Mouse (Mus musculus): ENCODE results near the gene Keap1. TPM values are rescaled to one million over a fixed set of nuclear protein-coding genes. Genes with fewer than 3 reads are reported as not detected.

Gene Keap1
- polyA plus RNA-seq, 1 experiment = 59.6 TPM

DNA sequence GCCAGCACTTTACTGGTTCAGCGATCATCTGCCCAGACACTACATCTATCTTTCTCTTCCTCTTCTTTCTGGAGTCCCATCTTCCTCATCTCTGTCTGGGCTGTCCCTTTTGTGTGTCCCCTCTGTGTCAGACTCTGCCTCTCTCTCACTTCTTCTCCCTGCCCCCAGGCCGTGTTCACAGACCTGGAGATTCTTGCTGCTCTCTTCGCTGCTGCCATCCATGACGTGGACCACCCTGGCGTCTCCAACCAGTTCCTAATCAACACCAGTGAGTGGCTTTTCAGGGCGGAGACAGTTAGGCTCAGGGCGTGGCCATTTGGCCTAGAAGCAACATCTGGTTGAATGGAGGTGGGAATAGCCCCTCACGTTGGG, 35.0 kb downstream of the Keap1 start:
- DNase-seq (ENCODE audit: extremely low spot score in 1 of 2, low spot score in 1 of 2) = no peak

DNA sequence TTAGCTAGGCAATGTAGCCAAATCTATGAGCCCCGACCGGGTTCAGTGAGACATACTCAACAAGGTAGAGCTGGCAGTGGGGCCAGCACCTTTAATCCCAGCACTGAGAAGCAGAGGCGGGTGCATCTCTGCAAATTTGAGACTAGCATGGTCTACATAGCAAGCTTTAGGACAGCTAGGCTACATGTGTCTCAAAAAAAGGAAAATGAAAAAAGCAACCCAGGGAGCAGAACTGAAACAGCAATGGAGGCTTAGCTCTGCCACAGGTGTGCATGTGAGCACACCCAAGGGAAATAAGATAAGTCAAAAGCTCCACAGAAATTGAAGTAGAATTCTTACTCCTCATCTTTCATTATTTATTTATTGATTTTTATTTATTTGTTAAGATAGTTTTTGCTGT, 40.2 kb downstream of the Keap1 start:
- no peak for DNase-seq (ENCODE audit: extremely low spot score in 1 of 2, low spot score in 1 of 2)

DNA sequence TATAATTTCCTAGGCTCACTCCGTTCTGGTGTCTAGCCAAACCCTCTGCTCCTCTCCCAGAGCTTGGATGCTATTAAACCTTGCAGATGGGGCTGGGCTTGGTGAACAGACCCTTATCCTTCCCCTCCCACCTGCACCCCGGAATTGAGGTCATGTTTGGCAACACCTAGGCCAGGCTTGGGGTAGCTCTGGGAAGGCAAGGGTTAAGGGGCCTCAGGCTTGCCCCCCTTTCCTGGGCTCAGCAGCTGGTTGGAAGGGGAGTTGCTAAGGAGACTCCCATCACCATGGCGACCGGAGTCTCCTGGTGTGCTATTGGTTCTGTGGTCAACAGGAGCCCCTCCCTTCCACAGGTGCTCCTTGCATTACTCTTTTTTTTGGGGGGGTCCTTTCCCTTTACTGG, 41.2 kb downstream of the Keap1 start:
- DNase-seq (ENCODE audit: extremely low spot score in 1 of 2, low spot score in 1 of 2) = peak; percentile 80 to 81

DNA sequence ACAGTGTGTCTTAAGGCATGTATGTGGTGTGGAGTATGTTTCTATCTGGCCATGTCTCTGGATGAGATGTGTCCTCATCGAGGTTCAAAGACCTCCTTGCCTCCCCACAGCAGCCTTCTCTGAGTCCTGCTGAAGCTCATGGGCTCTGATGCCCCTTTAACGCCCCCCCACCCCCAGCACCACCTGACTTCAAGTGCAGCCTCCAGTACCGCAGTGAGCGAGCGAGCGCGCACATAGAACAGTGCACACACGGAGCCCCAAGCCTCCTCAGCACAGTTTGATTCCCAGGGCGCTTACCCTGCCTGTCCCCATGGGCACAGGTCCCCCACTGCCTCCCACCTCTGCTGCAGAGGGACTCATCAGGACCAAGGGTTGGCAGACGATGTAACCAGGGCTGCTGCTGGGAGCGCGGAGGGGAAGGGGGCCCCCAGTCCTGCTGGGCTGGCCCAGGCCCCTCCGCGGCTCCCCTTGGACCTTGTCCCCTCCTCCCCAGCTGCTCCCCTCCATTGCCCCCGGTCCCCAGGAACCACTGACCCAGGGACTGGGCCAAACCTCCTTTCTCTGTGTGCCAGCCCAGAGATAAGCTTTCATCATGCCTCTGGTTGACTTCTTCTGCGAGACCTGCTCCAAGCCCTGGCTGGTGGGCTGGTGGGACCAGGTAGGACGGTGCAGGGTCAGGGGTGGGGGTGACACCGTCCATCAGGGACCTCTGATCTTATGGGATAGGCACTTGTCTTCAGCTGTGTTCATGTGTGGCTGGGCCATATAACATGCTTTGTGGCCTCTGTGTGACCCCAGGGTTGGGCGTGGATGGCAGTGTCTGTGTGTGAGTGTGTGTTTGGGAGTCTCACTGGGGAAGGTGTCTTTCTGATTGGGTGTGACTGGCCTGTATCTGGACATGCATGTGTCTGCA, 42.4 kb downstream of the Keap1 start:
- peak in 1 of 2 experiments; percentile 70 for DNase-seq (ENCODE audit: extremely low spot score in 1 of 2, low spot score in 1 of 2)

DNA sequence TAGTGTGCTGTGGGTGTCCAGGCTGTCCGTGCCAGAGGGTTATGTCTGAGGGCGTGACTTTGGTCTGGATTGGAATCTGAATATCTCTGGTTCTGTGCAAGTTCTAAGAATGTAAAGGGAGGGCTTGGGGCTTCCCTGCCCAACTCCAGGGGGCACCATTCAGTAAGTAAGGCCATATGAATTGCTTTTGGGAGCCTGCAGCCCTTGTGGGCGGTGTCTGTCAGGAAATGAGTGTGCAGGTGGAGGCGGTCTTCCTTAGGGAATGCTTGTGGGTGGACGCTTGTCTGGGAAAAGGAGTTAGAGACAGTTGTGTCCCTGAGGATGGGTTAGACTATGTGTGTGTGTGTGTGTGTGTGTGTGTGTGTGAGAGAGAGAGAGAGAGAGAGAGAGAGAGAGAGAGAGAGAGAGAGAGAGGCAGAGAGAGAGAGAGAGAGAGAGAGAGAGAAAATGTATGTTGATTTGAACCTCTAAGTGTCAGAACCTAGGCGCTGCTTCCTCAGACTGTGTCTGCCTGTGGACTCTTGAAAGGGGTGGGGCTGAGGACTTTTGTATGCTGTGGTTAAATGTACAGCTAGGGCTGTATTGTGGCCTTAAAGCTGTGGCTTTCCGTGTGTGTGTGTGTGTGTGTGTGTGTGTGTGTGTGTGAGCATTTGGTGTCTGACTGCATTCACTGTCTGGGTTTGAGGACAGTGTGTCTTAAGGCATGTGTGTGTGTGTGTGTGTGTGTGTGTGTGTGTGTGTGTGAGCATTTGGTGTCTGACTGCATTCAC, 43.2 kb downstream of the Keap1 start:
- peak; percentile 62 to 84 for DNase-seq (ENCODE audit: extremely low spot score in 1 of 2, low spot score in 1 of 2)

DNA sequence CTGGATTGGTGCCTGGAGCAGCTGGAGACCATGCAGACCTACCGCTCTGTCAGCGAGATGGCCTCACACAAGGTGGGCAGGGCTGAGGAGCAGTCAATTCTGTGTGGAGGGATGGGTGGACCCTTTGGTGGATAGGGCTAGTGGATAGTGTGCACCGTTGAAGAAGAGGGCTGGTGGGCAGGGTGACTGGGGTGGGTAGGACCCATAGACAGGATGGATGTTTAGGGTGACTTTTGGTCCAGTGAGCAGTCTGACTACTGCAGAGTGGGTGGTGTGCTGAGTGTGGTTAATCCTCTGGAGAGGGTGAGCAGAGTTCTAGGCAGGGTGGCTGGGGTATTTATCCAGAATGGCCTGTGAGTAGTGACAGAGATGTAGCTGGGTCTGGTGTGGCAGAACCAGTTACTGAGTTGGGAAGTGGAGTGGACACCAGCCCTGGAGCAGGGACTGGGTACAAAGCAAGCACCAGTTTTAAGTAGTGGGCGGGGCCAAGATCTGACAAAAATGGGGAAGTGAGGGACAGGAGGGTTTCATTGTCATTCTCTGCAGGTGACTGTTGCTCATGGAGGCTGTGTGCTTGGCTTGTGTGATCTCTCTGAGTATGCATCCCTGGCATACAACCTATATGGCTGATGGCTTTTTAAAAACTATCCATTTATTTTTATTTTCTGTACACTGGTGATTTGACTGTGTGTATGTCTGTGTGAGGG, 44.2 kb downstream of the Keap1 start:
- no peak for DNase-seq (ENCODE audit: extremely low spot score in 1 of 2, low spot score in 1 of 2)

DNA sequence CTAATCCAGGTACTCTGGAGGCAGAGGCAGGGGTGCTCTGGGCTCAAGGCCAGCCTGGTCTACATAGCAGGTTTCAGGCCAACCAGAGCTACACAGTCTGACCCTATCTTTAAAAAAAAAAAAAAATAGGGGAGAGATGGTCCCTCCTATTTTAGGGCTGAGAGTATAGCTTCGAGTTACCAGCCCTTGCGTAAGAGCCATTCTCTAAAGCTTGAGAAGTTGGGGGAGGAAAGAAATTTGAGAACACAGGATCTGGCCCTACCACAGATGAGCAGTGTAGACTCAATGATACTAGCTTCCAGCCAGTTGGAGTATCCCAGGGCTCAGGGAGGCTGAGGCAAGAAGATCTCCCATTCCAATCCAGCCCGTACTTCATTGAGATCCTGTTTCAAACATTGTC, 45.4 kb downstream of the Keap1 start:
- DNase-seq (ENCODE audit: extremely low spot score in 1 of 2, low spot score in 1 of 2) = no peak

DNA sequence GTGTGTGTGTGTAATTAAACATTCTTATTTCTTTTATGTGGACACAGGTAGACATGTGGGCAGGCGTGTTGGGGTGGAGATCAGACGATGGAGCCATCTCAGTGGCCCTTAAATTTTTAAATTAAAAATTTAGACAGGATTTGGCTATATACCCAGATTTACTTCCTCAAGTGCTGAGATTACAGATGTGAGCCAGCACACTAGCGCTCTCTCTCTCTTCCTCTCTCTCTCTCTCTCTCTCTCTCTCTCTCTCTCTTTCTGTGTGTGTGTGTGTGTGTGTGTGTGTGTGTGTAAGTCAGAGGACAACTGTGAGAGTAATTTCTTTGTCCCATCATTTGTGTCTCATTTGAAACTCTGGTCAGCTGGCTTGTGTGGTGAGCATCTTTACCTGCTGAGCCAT, 48.5 kb downstream of the Keap1 start:
- DNase-seq (ENCODE audit: extremely low spot score in 1 of 2, low spot score in 1 of 2) = no peak

DNA sequence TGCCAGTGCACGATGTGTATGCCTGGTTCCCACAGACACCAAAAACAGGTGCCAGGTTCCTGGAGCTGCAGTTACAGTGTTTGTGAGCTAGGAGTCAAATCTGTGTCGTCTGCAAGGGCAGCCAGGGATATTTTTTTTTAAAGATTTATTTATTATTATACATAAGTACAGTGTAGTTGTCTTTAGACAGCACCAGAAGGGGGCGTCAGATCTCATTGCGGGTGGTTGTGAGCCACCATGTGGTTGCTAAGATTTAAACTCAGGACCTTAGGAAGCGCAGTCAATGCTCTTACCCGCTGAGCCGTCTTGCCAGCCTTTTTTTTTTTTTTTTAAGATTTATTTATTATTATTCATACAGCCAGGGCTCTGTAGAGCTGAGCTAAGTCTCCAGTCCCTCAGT, 49.3 kb downstream of the Keap1 start:
- peak in 1 of 2 experiments; percentile 29 for DNase-seq (ENCODE audit: extremely low spot score in 1 of 2, low spot score in 1 of 2)

DNA sequence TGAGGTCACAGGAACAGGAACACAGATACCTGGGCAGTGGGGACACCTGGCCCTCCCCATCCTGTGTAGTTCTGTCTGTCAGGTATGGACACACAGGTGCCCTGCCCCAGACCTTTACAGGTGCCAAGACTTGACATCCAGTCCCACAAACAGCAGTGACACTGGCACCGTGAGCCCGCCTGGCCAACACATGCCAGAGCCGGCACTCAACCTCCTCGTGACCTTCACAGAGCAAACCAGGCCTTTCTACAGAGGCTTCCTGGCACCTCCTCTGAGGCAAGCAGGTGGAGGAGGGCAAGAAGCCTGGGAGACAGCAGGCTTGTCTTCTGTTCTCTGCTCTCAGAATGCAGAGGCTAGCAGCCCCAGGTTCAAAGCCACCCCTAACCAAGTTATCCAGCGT, 53.7 kb downstream of the Keap1 start:
- DNase-seq (ENCODE audit: extremely low spot score in 1 of 2, low spot score in 1 of 2) = no peak

DNA sequence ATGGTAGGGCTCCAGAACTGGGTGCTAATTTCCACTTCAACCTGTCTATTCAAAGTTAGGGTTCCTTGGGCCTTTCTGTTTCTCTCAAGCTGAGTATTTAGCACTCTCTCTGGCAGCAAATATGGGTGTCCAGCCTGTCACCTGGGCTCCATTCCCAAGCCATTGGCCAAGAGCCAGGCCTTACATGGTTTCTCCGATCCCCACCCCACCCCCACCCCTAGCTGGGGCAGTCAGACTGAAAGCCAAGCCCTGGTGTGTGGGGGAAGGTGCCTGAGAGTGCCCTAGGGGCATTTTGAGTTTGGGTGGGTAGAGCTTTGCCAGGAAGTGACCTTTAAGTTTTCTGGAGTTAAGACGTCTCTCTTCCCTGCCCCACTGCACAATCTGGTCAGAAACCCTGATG, 54.4 kb downstream of the Keap1 start:
- no peak for DNase-seq (ENCODE audit: extremely low spot score in 1 of 2, low spot score in 1 of 2)

DNA sequence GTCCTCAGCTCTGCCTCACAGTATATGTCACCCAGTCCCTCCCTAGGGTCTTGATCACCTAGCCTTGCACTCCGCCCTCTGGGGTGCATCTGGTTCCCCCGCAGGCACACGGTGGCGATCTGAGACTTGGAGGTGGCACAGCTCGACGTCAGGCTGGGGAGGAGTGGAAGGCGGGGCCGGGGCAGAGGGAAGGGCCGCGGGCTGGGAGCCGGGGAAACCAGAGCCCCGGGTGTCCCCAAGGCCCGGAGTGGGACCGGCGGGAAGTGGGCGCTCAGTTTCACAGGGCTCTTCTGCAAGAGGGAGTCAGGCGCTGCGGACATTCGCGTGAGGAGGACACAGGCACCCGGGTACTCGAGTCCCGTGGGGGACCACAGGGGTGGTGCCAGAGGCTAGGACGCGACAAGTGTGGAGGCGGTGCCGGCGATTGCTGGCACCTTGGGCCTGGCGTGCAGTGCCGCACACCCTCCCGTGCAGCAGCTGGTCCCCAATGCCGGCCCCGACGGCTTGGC, 55.2 kb downstream of the Keap1 start:
- DNase-seq (ENCODE audit: extremely low spot score in 1 of 2, low spot score in 1 of 2) = no peak

DNA sequence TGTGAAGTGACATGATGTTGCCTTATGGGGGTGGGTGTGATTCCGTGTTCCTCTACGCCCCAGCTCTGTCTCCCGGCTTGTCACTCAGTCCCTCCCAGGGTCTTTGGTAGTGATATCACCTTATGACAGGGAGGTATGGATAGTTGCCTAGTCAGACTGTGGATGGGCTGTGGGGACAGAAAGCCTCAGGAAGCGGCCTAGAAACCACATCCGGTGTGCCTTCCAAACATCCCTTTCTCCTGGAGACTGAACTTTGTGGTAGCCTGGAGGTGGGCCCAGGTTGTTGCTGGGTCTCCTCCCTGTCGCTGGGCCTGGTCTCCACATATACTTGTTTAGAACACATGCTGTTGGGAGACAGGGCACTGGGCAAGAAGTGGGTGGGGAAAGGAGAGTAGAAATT, 55.7 kb downstream of the Keap1 start:
- no peak for DNase-seq (ENCODE audit: extremely low spot score in 1 of 2, low spot score in 1 of 2)

DNA sequence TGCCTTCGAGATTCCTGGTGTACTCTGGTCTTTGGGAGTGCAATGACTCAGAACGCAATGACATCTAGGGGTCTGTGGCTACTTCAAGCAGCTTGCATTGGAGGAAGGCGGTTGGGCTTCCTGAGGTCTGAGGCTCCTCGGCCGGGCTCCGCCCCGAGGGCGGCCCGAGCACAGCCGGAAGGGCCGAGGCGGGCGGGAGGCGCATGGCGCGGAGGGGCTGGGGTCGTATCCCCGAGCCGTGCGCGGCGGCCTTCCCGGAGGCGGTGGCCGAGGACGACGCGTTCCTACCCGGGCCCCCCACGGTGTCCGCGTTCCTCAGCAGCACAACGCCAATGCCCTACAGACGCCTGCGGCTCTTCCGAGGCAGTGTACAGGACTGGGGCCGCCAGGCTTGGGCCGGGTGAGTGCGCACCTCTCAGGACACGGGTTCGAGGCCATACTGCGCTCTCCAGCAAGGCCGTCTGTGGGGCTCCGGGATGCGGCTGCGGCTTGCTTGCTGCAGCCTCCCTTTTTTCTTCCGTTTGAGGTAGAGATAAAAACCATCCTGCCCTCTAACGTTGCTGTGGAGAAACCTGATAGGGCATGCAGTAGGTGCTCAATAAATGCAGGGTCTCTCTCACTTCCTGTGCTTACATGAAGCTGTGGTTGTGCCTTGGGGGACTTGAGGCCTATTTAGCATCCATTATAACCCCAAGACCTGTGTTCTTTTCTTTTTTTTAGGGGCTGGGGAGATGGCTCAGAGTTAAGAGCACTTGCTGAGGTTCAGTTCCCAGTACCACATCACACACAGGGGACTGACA, 57.5 kb downstream of the Keap1 start:
- no peak for DNase-seq (ENCODE audit: extremely low spot score in 1 of 2, low spot score in 1 of 2)

DNA sequence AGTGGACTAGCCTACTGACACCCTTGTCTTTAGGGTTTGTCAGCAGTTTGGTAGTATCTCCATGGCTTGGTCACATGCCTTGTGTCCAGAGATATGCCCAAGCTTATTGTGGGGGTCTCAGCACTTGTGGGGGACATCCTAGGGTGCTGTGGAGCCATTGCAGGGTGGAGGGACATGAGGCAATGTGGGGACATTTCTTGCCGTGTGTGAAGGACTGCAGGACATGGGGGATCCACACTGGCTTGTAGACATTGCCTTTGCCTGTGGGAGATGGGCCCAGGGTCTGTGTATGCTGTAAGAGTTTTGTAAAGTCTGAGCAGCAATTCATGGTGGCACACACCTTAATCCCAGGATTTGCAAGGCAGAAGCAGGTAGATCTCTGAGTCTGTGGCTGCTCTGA, 58.3 kb downstream of the Keap1 start:
- DNase-seq (ENCODE audit: extremely low spot score in 1 of 2, low spot score in 1 of 2) = no peak

DNA sequence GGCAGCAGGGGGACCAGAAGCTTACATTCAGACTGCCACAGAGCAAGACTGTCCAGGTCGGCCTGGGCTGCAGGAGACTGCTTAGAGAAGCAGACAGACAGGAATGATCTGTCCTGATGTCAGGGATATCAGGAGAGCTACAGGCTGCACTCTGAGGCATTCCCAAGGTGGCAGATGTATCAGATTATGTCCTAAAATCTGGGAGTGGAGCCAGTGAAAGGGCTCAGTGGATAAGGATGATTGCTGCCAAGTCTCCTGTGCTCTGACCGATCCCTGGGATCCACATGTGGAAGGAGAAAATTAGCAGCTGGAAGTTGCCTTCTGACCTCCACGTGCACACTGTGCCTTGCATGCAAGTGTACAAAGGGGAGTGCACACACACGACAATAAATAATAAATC, 58.8 kb downstream of the Keap1 start:
- DNase-seq (ENCODE audit: extremely low spot score in 1 of 2, low spot score in 1 of 2) = no peak

Measured in frontal cortex, adult 2 months (tissue).